Mouse (Mus musculus): ENCODE data around the gene Pard3. TPM values are rescaled to one million over a fixed set of nuclear protein-coding genes. Genes with fewer than 3 reads are reported as not detected.

The Pard3 gene
- polyA plus RNA-seq, 3 experiments from 2014 or later, result not detected

- ATAC-seq, result no peak
Measured at GRCm38 (mm10) chr8:127512580-127512979, 448.9 kb downstream of the Pard3 start.

- ATAC-seq, result no peak
Measured at GRCm38 (mm10) chr8:127514810-127515735, 451.4 kb downstream of the Pard3 start.

GRCm38 (mm10) chr8:127516043-127516442 lies 452.4 kb downstream of the Pard3 start:
- peak; percentile 83 for ATAC-seq

GRCm38 (mm10) chr8:127525673-127526072 lies 462.0 kb downstream of the Pard3 start:
- no peak for ATAC-seq

- no peak for ATAC-seq
Measured at GRCm38 (mm10) chr8:127528315-127528714, 464.6 kb downstream of the Pard3 start.

- ATAC-seq, result no peak
Measured at GRCm38 (mm10) chr8:127529746-127530145, 466.1 kb downstream of the Pard3 start.

- ATAC-seq, result no peak
Measured at GRCm38 (mm10) chr8:127531866-127532265, 468.2 kb downstream of the Pard3 start.

- no peak for ATAC-seq
Measured at GRCm38 (mm10) chr8:127534789-127535188, 471.1 kb downstream of the Pard3 start.

- ATAC-seq, result no peak
Measured at GRCm38 (mm10) chr8:127535192-127535845, 471.6 kb downstream of the Pard3 start.

- no peak for ATAC-seq
Measured at GRCm38 (mm10) chr8:127535846-127536220, 472.1 kb downstream of the Pard3 start.

- no peak for ATAC-seq
Measured at GRCm38 (mm10) chr8:127539803-127540202, 476.1 kb downstream of the Pard3 start.

- no peak for ATAC-seq
Measured at GRCm38 (mm10) chr8:127540273-127540672, 476.6 kb downstream of the Pard3 start.

GRCm38 (mm10) chr8:127542162-127542561 lies 478.5 kb downstream of the Pard3 start:
- no peak for ATAC-seq

GRCm38 (mm10) chr8:127543676-127544075 lies 480.0 kb downstream of the Pard3 start:
- ATAC-seq, result no peak

- ATAC-seq, result no peak
Measured at GRCm38 (mm10) chr8:127546161-127546560, 482.5 kb downstream of the Pard3 start.

GRCm38 (mm10) chr8:127550928-127551327 lies 487.2 kb downstream of the Pard3 start:
- ATAC-seq, result no peak

- no peak for ATAC-seq
Measured at GRCm38 (mm10) chr8:127552161-127552595, 488.5 kb downstream of the Pard3 start.

GRCm38 (mm10) chr8:127552836-127553235 lies 489.1 kb downstream of the Pard3 start:
- ATAC-seq, result no peak

GRCm38 (mm10) chr8:127553582-127553981 lies 489.9 kb downstream of the Pard3 start:
- ATAC-seq, result no peak

- no peak for ATAC-seq
Measured at GRCm38 (mm10) chr8:127555795-127556194, 492.1 kb downstream of the Pard3 start.

- no peak for ATAC-seq
Measured at GRCm38 (mm10) chr8:127556964-127557363, 493.3 kb downstream of the Pard3 start.

- ATAC-seq, result no peak
Measured at GRCm38 (mm10) chr8:127557566-127557965, 493.9 kb downstream of the Pard3 start.

GRCm38 (mm10) chr8:127563634-127564033 lies 499.9 kb downstream of the Pard3 start:
- no peak for ATAC-seq

GRCm38 (mm10) chr8:127564426-127564825 lies 500.7 kb downstream of the Pard3 start:
- ATAC-seq, result no peak
